Mouse (Mus musculus): ENCODE data around the gene Sertad4. TPM values are rescaled to one million over a fixed set of nuclear protein-coding genes. Genes with fewer than 3 reads are reported as not detected.

Sertad4 gene
- polyA plus RNA-seq, 1 experiment from 2014 or later: 72.5 TPM

- Histone ChIP-seq H3K4me2 (no peak overlapping the region), H3K27me3 (no peaks in the 10 kb centered on the region), H3K36me3 (no peaks in the 10 kb centered on the region), H3K9ac (no peak overlapping the region), H3K27ac (no peak overlapping the region), H3K9me3 (no peaks in the 10 kb centered on the region), H3K4me3 (no peak overlapping the region), H3K4me1 (peaks cover 33% of the 10 kb centered on the region)
- no peak for ATAC-seq (ENCODE audit: insufficient number of reproducible peaks, low FRiP score, low TSS enrichment, low read depth)
Measured at GRCm38 (mm10) chr1:192827955-192828354, 27.6 kb downstream of the Sertad4 start.

- ATAC-seq (ENCODE audit: insufficient number of reproducible peaks, low FRiP score, low TSS enrichment, low read depth): no peak
- H3K27ac ChIP-seq: no peak overlapping the region
Measured at GRCm38 (mm10) chr1:192825746-192826145, 29.8 kb downstream of the Sertad4 start.

GRCm38 (mm10) chr1:192822652-192823525 is 32.7 kb downstream of the Sertad4 start:
- ATAC-seq (ENCODE audit: insufficient number of reproducible peaks, low FRiP score, low TSS enrichment, low read depth): peak; percentile 90

More at GRCm38 (mm10) chr1:192825746-192826145, 29.8 kb downstream of the Sertad4 start:
- Histone ChIP-seq H3K4me1 (peaks cover 31% of the 10 kb centered on the region), H3K4me3 (no peak overlapping the region), H3K36me3 (no peaks in the 10 kb centered on the region), H3K4me2 (no peak overlapping the region), H3K9me3 (no peaks in the 10 kb centered on the region), H3K27me3 (no peaks in the 10 kb centered on the region), H3K9ac (no peak overlapping the region)
- WGBS: 38% methylated on average over 9 of the region's 9 CpGs

GRCm38 (mm10) chr1:192822309-192822651 is 33.3 kb downstream of the Sertad4 start:
- H3K9ac ChIP-seq: no peak overlapping the region
- 24% methylated on average over 1 of the region's 1 CpGs for WGBS
- H3K4me3 ChIP-seq: no peak overlapping the region

More at GRCm38 (mm10) chr1:192822652-192823525, 32.7 kb downstream of the Sertad4 start:
- peak overlapping the region; percentile 94 for H3K27ac ChIP-seq
- no peak overlapping the region for H3K9ac ChIP-seq
- H3K36me3 ChIP-seq: no peaks in the 10 kb centered on the region
- H3K27me3 ChIP-seq: no peaks in the 10 kb centered on the region
- no peak overlapping the region for H3K4me3 ChIP-seq
- H3K4me1 ChIP-seq: peaks cover 29% of the 10 kb centered on the region
- WGBS: 8% methylated on average over 13 of the region's 13 CpGs
- H3K9me3 ChIP-seq: no peaks in the 10 kb centered on the region
- H3K4me2 ChIP-seq: peak overlapping the region; percentile 22

GRCm38 (mm10) chr1:192818334-192818733 is 37.2 kb downstream of the Sertad4 start:
- H3K4me2 ChIP-seq: no peak overlapping the region
- 85% methylated on average over 5 of the region's 5 CpGs for WGBS
- no peak overlapping the region for H3K27ac ChIP-seq
- H3K4me1 ChIP-seq: peaks cover 33% of the 10 kb centered on the region
- no peak for ATAC-seq (ENCODE audit: insufficient number of reproducible peaks, low FRiP score, low TSS enrichment, low read depth)
- H3K9ac ChIP-seq: no peak overlapping the region
- no peaks in the 10 kb centered on the region for H3K36me3 ChIP-seq
- no peaks in the 10 kb centered on the region for H3K9me3 ChIP-seq
- no peak overlapping the region for H3K4me3 ChIP-seq
- no peaks in the 10 kb centered on the region for H3K27me3 ChIP-seq

More at GRCm38 (mm10) chr1:192822309-192822651, 33.3 kb downstream of the Sertad4 start:
- Histone ChIP-seq H3K4me2 (peak overlapping the region; percentile 22), H3K4me1 (peaks cover 29% of the 10 kb centered on the region), H3K9me3 (no peaks in the 10 kb centered on the region), H3K27me3 (no peaks in the 10 kb centered on the region), H3K27ac (peak overlapping the region; percentile 94), H3K36me3 (no peaks in the 10 kb centered on the region)
- no peak; the same call in 1 of the 2 replicates for ATAC-seq (ENCODE audit: insufficient number of reproducible peaks, low FRiP score, low TSS enrichment, low read depth)

GRCm38 (mm10) chr1:192815789-192816188 is 39.8 kb downstream of the Sertad4 start:
- no peak for ATAC-seq (ENCODE audit: insufficient number of reproducible peaks, low FRiP score, low TSS enrichment, low read depth)
- H3K27ac ChIP-seq: no peak overlapping the region
- 37% methylated on average over 2 of the region's 2 CpGs for WGBS

GRCm38 (mm10) chr1:192814700-192815099 is 40.9 kb downstream of the Sertad4 start:
- no peak overlapping the region for H3K4me2 ChIP-seq
- no peaks in the 10 kb centered on the region for H3K27me3 ChIP-seq
- no peak overlapping the region for H3K9ac ChIP-seq
- H3K4me1 ChIP-seq: peaks cover 20% of the 10 kb centered on the region
- H3K27ac ChIP-seq: peak overlapping the region; percentile 47; the same call in 1 of the 2 replicates
- no peak overlapping the region for H3K4me3 ChIP-seq
- H3K9me3 ChIP-seq: no peaks in the 10 kb centered on the region
- ATAC-seq (ENCODE audit: insufficient number of reproducible peaks, low FRiP score, low TSS enrichment, low read depth): no peak
- no peaks in the 10 kb centered on the region for H3K36me3 ChIP-seq
- WGBS: 29% methylated on average over 3 of the region's 3 CpGs

More at GRCm38 (mm10) chr1:192815789-192816188, 39.8 kb downstream of the Sertad4 start:
- H3K4me1 ChIP-seq: peaks cover 20% of the 10 kb centered on the region
- H3K4me2 ChIP-seq: no peak overlapping the region
- no peak overlapping the region for H3K9ac ChIP-seq
- H3K4me3 ChIP-seq: no peak overlapping the region
- no peaks in the 10 kb centered on the region for H3K9me3 ChIP-seq
- H3K36me3 ChIP-seq: no peaks in the 10 kb centered on the region
- no peaks in the 10 kb centered on the region for H3K27me3 ChIP-seq

GRCm38 (mm10) chr1:192812758-192813157 is 42.8 kb downstream of the Sertad4 start:
- WGBS: 92% methylated on average over 9 of the region's 9 CpGs
- no peak overlapping the region for H3K4me2 ChIP-seq
- H3K9me3 ChIP-seq: no peaks in the 10 kb centered on the region
- no peak for ATAC-seq (ENCODE audit: insufficient number of reproducible peaks, low FRiP score, low TSS enrichment, low read depth)
- no peak overlapping the region for H3K27ac ChIP-seq
- no peaks in the 10 kb centered on the region for H3K27me3 ChIP-seq
- no peaks in the 10 kb centered on the region for H3K36me3 ChIP-seq
- H3K4me1 ChIP-seq: peaks cover 28% of the 10 kb centered on the region
- H3K9ac ChIP-seq: no peak overlapping the region
- H3K4me3 ChIP-seq: no peak overlapping the region

- WGBS: 62% methylated on average over 5 of the region's 5 CpGs
- Histone ChIP-seq H3K36me3 (no peaks in the 10 kb centered on the region), H3K4me3 (no peak overlapping the region), H3K9me3 (no peaks in the 10 kb centered on the region), H3K9ac (no peak overlapping the region), H3K27ac (peak overlapping the region; percentile 12; the same call in 1 of the 2 replicates), H3K27me3 (no peaks in the 10 kb centered on the region), H3K4me1 (peaks cover 29% of the 10 kb centered on the region), H3K4me2 (no peak overlapping the region)
- ATAC-seq (ENCODE audit: insufficient number of reproducible peaks, low FRiP score, low TSS enrichment, low read depth): no peak
Measured at GRCm38 (mm10) chr1:192812290-192812689, 43.3 kb downstream of the Sertad4 start.

GRCm38 (mm10) chr1:192806168-192807157 is 49.1 kb downstream of the Sertad4 start:
- H3K4me2 ChIP-seq: no peak overlapping the region
- WGBS: 47% methylated on average over 10 of the region's 10 CpGs
- H3K36me3 ChIP-seq: no peaks in the 10 kb centered on the region
- no peaks in the 10 kb centered on the region for H3K9me3 ChIP-seq
- peak overlapping the region; percentile 80 for H3K27ac ChIP-seq
- peaks cover 24% of the 10 kb centered on the region for H3K4me1 ChIP-seq
- no peaks in the 10 kb centered on the region for H3K27me3 ChIP-seq
- no peak overlapping the region for H3K9ac ChIP-seq
- H3K4me3 ChIP-seq: no peak overlapping the region
- peak; percentile 72 for ATAC-seq (ENCODE audit: insufficient number of reproducible peaks, low FRiP score, low TSS enrichment, low read depth)

- no peak for ATAC-seq (ENCODE audit: insufficient number of reproducible peaks, low FRiP score, low TSS enrichment, low read depth)
- no peak overlapping the region for H3K4me2 ChIP-seq
- peaks cover 52% of the 10 kb centered on the region for H3K4me1 ChIP-seq
Measured at GRCm38 (mm10) chr1:192800338-192800737, 55.2 kb downstream of the Sertad4 start.

More at GRCm38 (mm10) chr1:192800338-192800737, 55.2 kb downstream of the Sertad4 start:
- Histone ChIP-seq H3K9ac (no peak overlapping the region), H3K36me3 (no peaks in the 10 kb centered on the region), H3K27ac (peak overlapping the region; percentile 93), H3K4me3 (no peak overlapping the region), H3K27me3 (no peaks in the 10 kb centered on the region), H3K9me3 (no peaks in the 10 kb centered on the region)
- 49% methylated on average over 8 of the region's 8 CpGs for WGBS
